Mouse (Mus musculus) central nervous system, embryonic 18 days (tissue): ENCODE results near the gene Slc2a2. TPM values are rescaled to one million over a fixed set of nuclear protein-coding genes. Genes with fewer than 3 reads are reported as not detected.

ENCODE experiments used
- polyA plus RNA-seq: library from polyadenylated mRNA; depleted of rRNA; stranded (reverse); fragments of >200 nt; gene quantifications from 2 replicates; pipeline ENCODE4 v1.2.3, GENCODE M21; 2012; rRNA removed

The Slc2a2 gene
- 0.04 and 0.09 TPM in 2 replicates for polyA plus RNA-seq

GRCm38 (mm10) chr3:28697797-28698196 lies at the start of gene Slc2a2:
Gene Slc2a2 (plus strand): TSS chr3:28697903.

Other genes with a start within 250 kb of the Slc2a2 start
- gene Eif5a2, start 83.4 kb downstream of the Slc2a2 start, polyA plus RNA-seq = 7.8 and 9.0 TPM in 2 replicates
- 184 and 219 TPM in 2 replicates for gene Rpl22l1, start 107.5 kb downstream of the Slc2a2 start, polyA plus RNA-seq
- not detected in 2 replicates for gene Gm1527, start 194.7 kb downstream of the Slc2a2 start, polyA plus RNA-seq